Mouse (Mus musculus) heart, embryonic 15.5 days (tissue): Measurements from ENCODE around the gene Tbc1d8. TPM values are rescaled to one million over a fixed set of nuclear protein-coding genes. Genes with fewer than 3 reads are reported as not detected.

Source experiments
- ATAC-seq: fragments of 200-750 bp; cut with Nextera tagmentation; replicated peaks from 2 replicates; pipeline ENCODE4 v1.8.0; 2017; ENCODE audit warnings: low read depth, moderate TSS enrichment; ENCODE audit not compliant: insufficient number of reproducible peaks, insufficient read depth, low FRiP score
- H3K27ac ChIP-seq: fragments of 300-500 bp; sonication (generic); 2 replicates; pipeline ENCODE4 v1.5.1; 2015; ENCODE audit warnings: mild to moderate bottlenecking, inconsistent platforms
- H3K27me3 ChIP-seq: fragments of 300-500 bp; sonication (generic); 2 replicates; pipeline ENCODE4 v1.6.1; 2015; ENCODE audit warnings: inconsistent platforms
- H3K36me3 ChIP-seq: fragments of 300-500 bp; sonication (generic); 2 replicates; pipeline ENCODE4 v1.6.1; 2015; ENCODE audit warnings: mild to moderate bottlenecking, inconsistent platforms
- H3K4me1 ChIP-seq: fragments of 300-500 bp; sonication (generic); replicated peaks from 2 replicates; pipeline ENCODE4 v1.6.1; 2015; ENCODE audit warnings: inconsistent platforms
- H3K4me2 ChIP-seq: fragments of 300-500 bp; sonication (generic); 2 replicates; pipeline ENCODE4 v1.6.1; 2015; ENCODE audit warnings: inconsistent platforms, mild to moderate bottlenecking, moderate library complexity
- H3K4me3 ChIP-seq: fragments of 300-500 bp; sonication (generic); 2 replicates; pipeline ENCODE4 v1.5.1; 2015; ENCODE audit warnings: mild to moderate bottlenecking, inconsistent platforms
- H3K9ac ChIP-seq: fragments of 300-500 bp; sonication (generic); 2 replicates; pipeline ENCODE4 v1.6.1; 2015; ENCODE audit warnings: mild to moderate bottlenecking, inconsistent platforms
- H3K9me3 ChIP-seq: fragments of 300-500 bp; sonication (generic); replicated peaks from 2 replicates; pipeline ENCODE4 v1.6.1; 2016; ENCODE audit warnings: inconsistent platforms
- WGBS: fragments of 180-500 bp; shearing (Covaris S2); methylation state at CpG from one replicate; pipeline ENCODE4 v1.1.7; 2015; ENCODE audit warnings: mixed read lengths; 5-methylcytosine and 5-hydroxymethylcytosine counted together
- polyA plus RNA-seq: library from polyadenylated mRNA; unstranded; fragments of >200 nt; fragmentation: Nextera tagmentation; extraction: Ambion mirVana; gene quantifications from 2 replicates; pipeline ENCODE4 v1.2.1, GENCODE M21; 2015

The Tbc1d8 gene
- polyA plus RNA-seq, 1 experiment from 2014 or later, result 10.4 TPM

GRCm38 (mm10) chr1:39456421-39456853 is 22.1 kb downstream of the Tbc1d8 start:
- no peaks in the 10 kb centered on the region for H3K9me3 ChIP-seq
- H3K9ac ChIP-seq, result no peak overlapping the region
- 59% methylated on average over 5 of the region's 5 CpGs for WGBS
- H3K36me3 ChIP-seq, result no peaks in the 10 kb centered on the region
- H3K4me1 ChIP-seq, result peaks cover 36% of the 10 kb centered on the region
- H3K27me3 ChIP-seq, result no peaks in the 10 kb centered on the region
- ATAC-seq, result no peak
- no peak overlapping the region for H3K4me2 ChIP-seq
- no peak overlapping the region for H3K4me3 ChIP-seq
- no peak overlapping the region for H3K27ac ChIP-seq

- WGBS, result 70% methylated on average over 23 of the region's 23 CpGs
- ATAC-seq, result no peak
- no peaks in the 10 kb centered on the region for H3K27me3 ChIP-seq
- H3K4me2 ChIP-seq, result no peak overlapping the region
- no peaks in the 10 kb centered on the region for H3K36me3 ChIP-seq
- peak overlapping the region; percentile 36 for H3K27ac ChIP-seq
- H3K4me3 ChIP-seq, result no peak overlapping the region
- H3K9me3 ChIP-seq, result no peaks in the 10 kb centered on the region
- peaks cover 44% of the 10 kb centered on the region for H3K4me1 ChIP-seq
- no peak overlapping the region for H3K9ac ChIP-seq
These were observed 23.1 kb downstream of the Tbc1d8 start for GRCm38 (mm10) chr1:39455350-39456023.

- 67% methylated on average over 4 of the region's 4 CpGs for WGBS
- H3K4me1 ChIP-seq, result peaks cover 52% of the 10 kb centered on the region
These were observed 23.8 kb downstream of the Tbc1d8 start for GRCm38 (mm10) chr1:39454783-39455175.

GRCm38 (mm10) chr1:39454108-39454782 is 24.3 kb downstream of the Tbc1d8 start:
- no peaks in the 10 kb centered on the region for H3K36me3 ChIP-seq
- H3K9ac ChIP-seq, result no peak overlapping the region
- H3K27ac ChIP-seq, result peak overlapping the region; percentile 51
- no peak overlapping the region for H3K4me2 ChIP-seq
- 65% methylated on average over 9 of the region's 9 CpGs for WGBS
- no peak for ATAC-seq
- peaks cover 57% of the 10 kb centered on the region for H3K4me1 ChIP-seq
- H3K27me3 ChIP-seq, result no peaks in the 10 kb centered on the region
- H3K9me3 ChIP-seq, result no peaks in the 10 kb centered on the region
- H3K4me3 ChIP-seq, result no peak overlapping the region

More at GRCm38 (mm10) chr1:39454783-39455175, 23.8 kb downstream of the Tbc1d8 start:
- Histone ChIP-seq H3K27ac (peak overlapping the region; percentile 36), H3K9me3 (no peaks in the 10 kb centered on the region), H3K9ac (no peak overlapping the region), H3K4me2 (no peak overlapping the region), H3K4me3 (no peak overlapping the region), H3K36me3 (no peaks in the 10 kb centered on the region), H3K27me3 (no peaks in the 10 kb centered on the region)
- ATAC-seq, result no peak

GRCm38 (mm10) chr1:39452203-39452602 is 26.4 kb downstream of the Tbc1d8 start:
- peaks cover 73% of the 10 kb centered on the region for H3K4me1 ChIP-seq
- no peaks in the 10 kb centered on the region for H3K36me3 ChIP-seq
- no peak for ATAC-seq
- no peak overlapping the region for H3K4me2 ChIP-seq
- no peak overlapping the region for H3K9ac ChIP-seq
- no peak overlapping the region for H3K27ac ChIP-seq
- WGBS, result 83% methylated on average over 4 of the region's 4 CpGs
- H3K27me3 ChIP-seq, result no peaks in the 10 kb centered on the region
- no peak overlapping the region for H3K4me3 ChIP-seq
- no peaks in the 10 kb centered on the region for H3K9me3 ChIP-seq

- 0 out of 2 replicates have a peak, but pooled peaks have one; percentile 10 for ATAC-seq
- peaks cover 79% of the 10 kb centered on the region for H3K4me1 ChIP-seq
- H3K9ac ChIP-seq, result 0 out of 2 replicates have a peak overlapping the region, but pooled peaks have one; percentile 8
- no peaks in the 10 kb centered on the region for H3K27me3 ChIP-seq
- 0 out of 2 replicates have a peak overlapping the region, but pooled peaks have one; percentile 25 for H3K4me2 ChIP-seq
- no peaks in the 10 kb centered on the region for H3K36me3 ChIP-seq
- no peak overlapping the region for H3K4me3 ChIP-seq
- no peaks in the 10 kb centered on the region for H3K9me3 ChIP-seq
- 57% methylated on average over 6 of the region's 6 CpGs for WGBS
- peak overlapping the region; percentile 56 for H3K27ac ChIP-seq
These were observed 28.4 kb downstream of the Tbc1d8 start for GRCm38 (mm10) chr1:39450069-39450728.

- no peaks in the 10 kb centered on the region for H3K36me3 ChIP-seq
- H3K27me3 ChIP-seq, result no peaks in the 10 kb centered on the region
- H3K4me2 ChIP-seq, result 0 out of 2 replicates have a peak overlapping the region, but pooled peaks have one; percentile 25
- H3K9me3 ChIP-seq, result no peaks in the 10 kb centered on the region
- 67% methylated on average over 12 of the region's 12 CpGs for WGBS
- peak overlapping the region; percentile 56 for H3K27ac ChIP-seq
- H3K4me3 ChIP-seq, result no peak overlapping the region
- 0 out of 2 replicates have a peak overlapping the region, but pooled peaks have one; percentile 8 for H3K9ac ChIP-seq
- no peak for ATAC-seq
- H3K4me1 ChIP-seq, result peaks cover 80% of the 10 kb centered on the region
These were observed 29.2 kb downstream of the Tbc1d8 start for GRCm38 (mm10) chr1:39449251-39449790.

GRCm38 (mm10) chr1:39448819-39449218 is 29.7 kb downstream of the Tbc1d8 start:
- H3K27ac ChIP-seq, result peak overlapping the region; percentile 56
- WGBS, result 95% methylated on average over 5 of the region's 5 CpGs
- no peak overlapping the region for H3K9ac ChIP-seq
- H3K4me2 ChIP-seq, result no peak overlapping the region
- no peaks in the 10 kb centered on the region for H3K27me3 ChIP-seq
- H3K4me1 ChIP-seq, result peaks cover 80% of the 10 kb centered on the region
- no peaks in the 10 kb centered on the region for H3K36me3 ChIP-seq
- no peak overlapping the region for H3K4me3 ChIP-seq
- H3K9me3 ChIP-seq, result no peaks in the 10 kb centered on the region
- ATAC-seq, result no peak

GRCm38 (mm10) chr1:39448238-39448637 is 30.3 kb downstream of the Tbc1d8 start:
- Histone ChIP-seq H3K9me3 (no peaks in the 10 kb centered on the region), H3K27ac (peak overlapping the region; percentile 56), H3K9ac (no peak overlapping the region), H3K4me3 (no peak overlapping the region), H3K4me2 (no peak overlapping the region), H3K4me1 (peaks cover 80% of the 10 kb centered on the region), H3K27me3 (no peaks in the 10 kb centered on the region), H3K36me3 (no peaks in the 10 kb centered on the region)
- 65% methylated on average over 5 of the region's 5 CpGs for WGBS
- ATAC-seq, result no peak

GRCm38 (mm10) chr1:39446178-39446577 is 32.4 kb downstream of the Tbc1d8 start:
- no peak for ATAC-seq
- WGBS, result 22% methylated on average over 5 of the region's 5 CpGs
- no peak overlapping the region for H3K9ac ChIP-seq
- no peaks in the 10 kb centered on the region for H3K27me3 ChIP-seq
- H3K4me2 ChIP-seq, result peak overlapping the region; percentile 27; the same call in 1 of the 2 replicates
- H3K4me1 ChIP-seq, result peaks cover 88% of the 10 kb centered on the region
- no peaks in the 10 kb centered on the region for H3K9me3 ChIP-seq
- H3K4me3 ChIP-seq, result no peak overlapping the region
- no peaks in the 10 kb centered on the region for H3K36me3 ChIP-seq
- peak overlapping the region; percentile 65 for H3K27ac ChIP-seq
